Mouse (Mus musculus) lung, postnatal 0 days (tissue): ENCODE measurements around the gene Herc6.

Experiments used
- CTCF ChIP-seq: IDR thresholded peaks from 2 replicates; pipeline ENCODE4 v1.5.1; 2016; ENCODE audit warnings: antibody characterized with exemption, mild to moderate bottlenecking
- EP300 ChIP-seq: IDR thresholded peaks from 2 replicates; pipeline ENCODE4 v1.6.1; 2016; ENCODE audit warnings: antibody characterized with exemption, mild to moderate bottlenecking, control low read depth

GRCm38 (mm10) chr6:57711726-57712125 is 130.9 kb downstream of the Herc6 start:
- TF ChIP-seq CTCF, result peak; percentile 36
- TF ChIP-seq EP300, result no peak
